Mouse (Mus musculus): ENCODE measurements around the gene Nop9. TPM values are rescaled to one million over a fixed set of nuclear protein-coding genes. Genes with fewer than 3 reads are reported as not detected.

The Nop9 gene
- 10 to 100 TPM; 11.3 to 12.0 TPM for total RNA-seq (2021)
- long read RNA-seq, experiment 1, transcript Nop9-201 (10 exons, 3,694 nt) = major isoform, 20 of 30 reads
- long read RNA-seq, experiment 1, partial matches to known transcripts = 10 of 30 reads
- long read RNA-seq, experiment 1, other reads (novel, unspliced or antisense) = 0 of 30 reads
- long read RNA-seq, experiment 2, transcript Nop9-201 (10 exons, 3,694 nt) = major isoform, 30 of 38 reads
- long read RNA-seq, experiment 2, partial matches to known transcripts = 1 of 38 reads
- long read RNA-seq, experiment 2, other reads (novel, unspliced or antisense) = 7 of 38 reads

- DNase-seq = peak; percentile 85
Measured at GRCm38 (mm10) chr14:55745180-55745860, at the start of gene Nop9, which contains the start of gene Dhrs1. TSS of gene Nop9 (plus strand) at chr14:55745693. TSS of gene Dhrs1 (minus strand) at chr14:55745690.

- DNase-seq = no peak
Measured at GRCm38 (mm10) chr14:55697226-55697625, 48.3 kb upstream of the Nop9 start.

- no peak for DNase-seq
Measured at GRCm38 (mm10) chr14:55701131-55701530, 44.4 kb upstream of the Nop9 start.

- DNase-seq = no peak
Measured at GRCm38 (mm10) chr14:55702761-55703160, 42.7 kb upstream of the Nop9 start.

- DNase-seq = no peak
Measured at GRCm38 (mm10) chr14:55706051-55706600, 39.4 kb upstream of the Nop9 start.

- no peak for DNase-seq
Measured at GRCm38 (mm10) chr14:55707397-55707796, 38.1 kb upstream of the Nop9 start.

- no peak for DNase-seq
Measured at GRCm38 (mm10) chr14:55709509-55709908, 36.0 kb upstream of the Nop9 start.

- no peak for DNase-seq
Measured at GRCm38 (mm10) chr14:55711786-55712185, 33.7 kb upstream of the Nop9 start.

- DNase-seq = peak; percentile 25
Measured at GRCm38 (mm10) chr14:55713007-55713728, 32.3 kb upstream of the Nop9 start.

GRCm38 (mm10) chr14:55713729-55714122, 31.8 kb upstream of the Nop9 start, which contains the start of gene Tgm1:
TSS of gene Tgm1 (minus strand) at chr14:55713926.
- DNase-seq = no peak

GRCm38 (mm10) chr14:55714893-55715292, 30.6 kb upstream of the Nop9 start:
- DNase-seq = no peak

- no peak for DNase-seq
Measured at GRCm38 (mm10) chr14:55716271-55716670, 29.2 kb upstream of the Nop9 start.

- DNase-seq = no peak
Measured at GRCm38 (mm10) chr14:55716884-55717283, 28.6 kb upstream of the Nop9 start.

GRCm38 (mm10) chr14:55719737-55720136, 25.8 kb upstream of the Nop9 start:
- no peak for DNase-seq

GRCm38 (mm10) chr14:55720666-55721065, 24.8 kb upstream of the Nop9 start:
- no peak for DNase-seq

GRCm38 (mm10) chr14:55721076-55721475, 24.4 kb upstream of the Nop9 start:
- no peak for DNase-seq

- DNase-seq = peak; percentile 88
Measured at GRCm38 (mm10) chr14:55721700-55722437, 23.6 kb upstream of the Nop9 start, which contains the start of gene Rabggta. TSS of gene Rabggta (minus strand) at chr14:55722263.

- DNase-seq = no peak
Measured at GRCm38 (mm10) chr14:55722438-55722945, 23.0 kb upstream of the Nop9 start.

- DNase-seq = no peak
Measured at GRCm38 (mm10) chr14:55723433-55723832, 22.1 kb upstream of the Nop9 start.

GRCm38 (mm10) chr14:55724411-55724871, 21.1 kb upstream of the Nop9 start:
- DNase-seq = peak; percentile 38

GRCm38 (mm10) chr14:55726261-55726660, 19.2 kb upstream of the Nop9 start:
- DNase-seq = no peak
